Mouse (Mus musculus): ENCODE measurements at regions not wholly inside any gene's neighbourhood (a gene's known extent, or its start where the extent isn't known, plus 50 kb on each side); places are given as distances from the start of the nearest gene placed in this dataset.

DNA sequence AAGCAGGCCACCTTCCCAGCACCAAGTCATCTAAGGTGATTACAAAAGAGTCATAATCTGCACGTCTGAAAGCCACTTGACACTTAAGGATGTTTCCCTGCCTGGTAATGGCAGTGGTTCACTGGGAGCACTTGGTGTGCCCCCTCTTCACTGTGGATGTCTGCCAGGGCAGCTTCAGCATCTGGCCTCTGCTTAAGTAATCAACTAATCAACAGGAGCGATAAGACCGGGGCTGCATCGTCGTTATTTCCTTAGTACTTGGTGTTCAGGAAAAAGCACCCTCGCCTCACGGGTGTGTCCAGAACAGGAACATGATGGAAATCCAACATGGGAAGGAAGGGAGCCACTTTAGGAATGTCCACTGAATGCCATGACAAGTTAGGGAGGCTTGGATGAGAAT, 97.1 kb upstream of the Plcb4 start:
- Histone ChIP-seq H3K27ac (peak overlapping the region; percentile 82), H3K4me3 (no peak overlapping the region)
- intact Hi-C loops (cut with DNase I) = loop anchor here (2.0 to 10.0 kb wide), 3 partner anchors 97 to 363 kb away; partner anchors contain the start of gene Plcb4
- DNase-seq = peak; percentile 38
- TF ChIP-seq CTCF (IDR thresholded peaks at IDR 0.05) = no peak

DNA sequence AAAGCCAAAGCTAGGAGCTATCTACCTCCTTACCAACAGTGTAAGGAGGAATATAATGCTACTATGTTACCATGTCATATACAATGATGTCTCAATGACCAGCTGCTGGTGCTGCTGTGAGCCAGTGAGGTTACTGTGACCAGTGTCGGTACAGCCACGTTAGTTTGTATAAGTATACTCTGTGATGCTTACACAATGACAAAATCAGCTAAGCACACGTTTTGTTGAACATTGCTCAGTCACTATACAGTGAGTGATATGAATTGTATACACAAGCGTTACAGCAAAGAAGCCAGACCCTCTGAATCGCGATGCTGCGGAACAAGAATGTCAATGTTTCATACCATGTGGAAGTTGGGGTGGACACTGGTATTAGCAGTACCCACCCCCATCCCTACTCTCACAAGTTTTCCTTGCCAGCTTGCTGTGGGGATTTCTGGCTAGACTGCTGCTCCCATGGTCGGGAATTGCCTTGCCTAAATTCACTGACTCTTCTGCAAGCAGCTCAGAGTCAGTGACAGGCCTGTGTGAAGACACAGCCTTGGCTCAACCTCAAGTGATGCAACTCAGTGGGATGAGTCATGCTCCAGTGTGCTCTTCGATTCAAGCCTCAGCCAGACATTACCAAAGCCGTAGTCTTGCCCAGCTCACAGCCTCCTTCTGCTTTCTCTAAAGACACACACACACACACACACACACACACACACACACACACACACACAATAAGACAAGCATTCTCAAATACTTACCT, 96.5 kb upstream of the Plcb4 start:
- no peak for TF ChIP-seq CTCF (IDR thresholded peaks at IDR 0.05)
- peak overlapping the region; percentile 82 for H3K27ac ChIP-seq
- intact Hi-C loops (cut with DNase I) = loop anchor here (5.0 to 10.0 kb wide), 2 partner anchors 130 to 362 kb away; no protein-coding TSS in a partner anchor

DNA sequence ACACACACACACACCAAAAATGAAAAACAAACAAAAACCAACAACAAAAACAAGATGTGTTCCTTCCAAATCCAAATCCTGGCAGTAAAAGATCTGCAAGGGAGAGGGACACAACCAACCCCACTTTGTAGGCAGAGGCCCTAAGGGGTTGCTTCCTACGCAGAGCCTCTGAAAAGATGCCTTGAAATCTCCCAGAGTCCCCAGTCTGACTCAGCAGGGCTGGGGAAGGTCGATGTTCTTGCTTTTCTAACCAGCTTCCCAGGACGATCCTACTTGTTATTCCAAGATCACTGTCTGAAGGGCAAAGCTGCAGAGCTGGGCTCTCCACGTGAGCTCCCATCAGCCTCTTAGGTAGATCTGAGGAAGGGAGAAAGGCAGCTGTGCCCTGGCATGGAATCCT, 94.6 kb upstream of the Plcb4 start:
- no peak for DNase-seq
- intact Hi-C loops (cut with DNase I) = loop anchor here (5.0 to 10.0 kb wide), 2 partner anchors 128 to 361 kb away; no protein-coding TSS in a partner anchor
- H3K4me3 ChIP-seq = no peak overlapping the region
- H3K27ac ChIP-seq = peak overlapping the region; percentile 61
- no peak for TF ChIP-seq CTCF (IDR thresholded peaks at IDR 0.05)

More for the DNA sequence above, 96.5 kb upstream of the Plcb4 start:
- no peak overlapping the region for H3K4me3 ChIP-seq
- peak; percentile 85 for DNase-seq

DNA sequence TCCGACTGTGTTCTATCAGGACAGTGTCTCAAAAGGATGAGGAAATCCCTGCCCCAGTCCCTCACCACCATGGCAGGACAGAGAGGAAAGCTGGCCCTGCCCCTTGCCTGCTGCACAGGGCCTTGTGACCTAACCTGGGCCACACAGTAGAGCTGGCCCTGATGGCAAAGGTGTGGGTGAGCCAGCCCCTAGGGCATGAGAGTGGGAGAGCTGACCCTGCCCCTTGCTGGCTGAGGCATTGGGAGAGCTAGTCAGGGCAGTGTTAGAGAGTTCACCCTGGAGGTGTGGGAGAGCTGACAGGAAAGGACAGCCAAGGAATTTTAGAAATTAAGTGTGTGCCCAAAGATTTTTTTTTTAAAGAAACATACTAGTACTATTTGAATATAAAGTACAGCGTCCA, 90.5 kb upstream of the Plcb4 start:
- Histone ChIP-seq H3K4me3 (no peak overlapping the region), H3K27ac (peak overlapping the region; percentile 84)
- intact Hi-C loops (cut with DNase I) = loop anchor here (10.0 kb wide), 1 partner anchor 356 kb away; no protein-coding TSS in a partner anchor
- TF ChIP-seq CTCF (IDR thresholded peaks at IDR 0.05) = no peak
- no peak for DNase-seq

DNA sequence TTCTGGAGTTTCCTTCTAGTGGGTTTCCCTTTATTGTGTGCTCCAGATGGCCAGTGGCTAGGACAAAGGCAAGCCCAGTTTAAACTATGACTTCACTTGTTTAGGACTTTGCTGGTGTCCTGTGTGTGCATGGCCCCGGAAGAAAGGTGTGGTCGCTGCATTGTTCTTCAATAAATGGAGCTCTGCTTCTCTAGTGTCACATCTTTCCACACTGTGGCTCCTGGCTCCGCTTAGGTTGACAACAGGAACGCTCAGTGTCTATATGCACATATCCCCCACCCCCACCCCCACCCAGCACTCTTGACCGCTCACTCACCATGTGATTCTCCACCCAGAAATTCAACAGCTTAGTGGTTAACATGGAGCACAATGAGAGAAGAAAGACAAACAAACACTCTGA, 87.2 kb upstream of the Plcb4 start:
- Histone ChIP-seq H3K27ac (peak overlapping the region; percentile 77), H3K4me3 (no peak overlapping the region)
- TF ChIP-seq CTCF (IDR thresholded peaks at IDR 0.05) = no peak
- no peak for DNase-seq
- intact Hi-C loops (cut with DNase I) = no loop called here

DNA sequence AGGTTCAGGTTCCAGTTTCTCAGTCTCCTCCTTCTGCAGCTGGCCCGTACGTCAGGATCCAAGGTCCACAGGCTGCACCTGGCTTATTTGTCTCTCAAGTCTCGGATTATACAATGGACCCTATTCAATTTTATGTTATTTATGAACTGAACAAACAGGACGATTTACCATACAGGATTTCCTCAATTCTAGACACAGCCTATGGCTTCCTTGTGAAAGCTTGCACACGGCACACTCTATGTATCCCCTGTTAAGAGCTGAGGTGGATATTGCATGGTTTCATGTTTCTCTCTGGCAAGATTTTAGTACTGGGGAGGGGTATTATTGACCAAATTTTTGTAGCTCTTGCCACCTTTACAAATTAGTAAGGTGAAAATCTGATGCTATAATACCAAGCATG, 81.6 kb upstream of the Plcb4 start:
- intact Hi-C loops (cut with DNase I) = no loop called here
- no peak for DNase-seq
- Histone ChIP-seq H3K27ac (no peak overlapping the region), H3K4me3 (no peak overlapping the region)
- no peak for TF ChIP-seq CTCF (IDR thresholded peaks at IDR 0.05)

DNA sequence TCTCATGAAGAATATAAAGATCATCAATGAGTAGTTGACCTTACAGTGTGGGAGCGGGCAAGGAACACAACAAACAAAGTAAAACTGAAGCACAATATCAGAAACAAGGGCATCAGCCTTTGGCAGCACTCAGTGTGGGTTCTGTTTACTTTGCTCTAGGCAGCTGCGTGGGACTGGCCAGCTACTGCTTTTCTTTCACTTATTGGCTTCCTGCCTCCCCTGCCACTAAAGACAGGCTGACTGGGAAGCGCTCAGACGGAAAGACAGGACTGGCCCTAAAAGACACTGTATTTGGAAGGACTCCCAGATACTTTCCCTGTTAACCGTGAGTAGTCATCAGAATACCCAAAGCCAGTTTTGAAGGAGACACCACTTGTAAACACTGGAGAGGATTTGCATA, 80.7 kb upstream of the Plcb4 start:
- Histone ChIP-seq H3K27ac (peak overlapping the region; percentile 12; the same call in 1 of the 2 replicates), H3K4me3 (no peak overlapping the region)
- no peak for DNase-seq
- intact Hi-C loops (cut with DNase I) = no loop called here
- TF ChIP-seq CTCF (IDR thresholded peaks at IDR 0.05) = no peak

DNA sequence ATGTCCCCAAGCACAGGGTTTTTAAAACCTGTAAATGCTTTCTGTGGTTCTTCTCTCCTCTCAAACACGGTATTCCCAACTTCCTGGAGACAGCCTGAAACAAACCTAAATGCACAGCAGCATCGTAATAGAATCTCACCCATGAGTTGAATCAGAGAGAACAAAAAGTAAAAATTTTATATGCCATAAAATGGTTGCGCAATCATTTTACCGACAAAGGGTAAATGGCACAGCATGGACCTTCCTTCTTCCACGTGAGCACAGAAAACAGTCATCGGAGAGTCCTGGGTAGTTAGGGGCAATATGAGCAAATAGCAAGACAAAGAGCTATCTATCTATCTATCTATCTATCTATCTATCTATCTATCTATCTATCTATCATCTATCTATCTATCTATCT, 79.3 kb upstream of the Plcb4 start:
- Histone ChIP-seq H3K4me3 (no peak overlapping the region), H3K27ac (no peak overlapping the region)
- intact Hi-C loops (cut with DNase I) = no loop called here
- TF ChIP-seq CTCF (IDR thresholded peaks at IDR 0.05) = no peak
- DNase-seq = no peak

DNA sequence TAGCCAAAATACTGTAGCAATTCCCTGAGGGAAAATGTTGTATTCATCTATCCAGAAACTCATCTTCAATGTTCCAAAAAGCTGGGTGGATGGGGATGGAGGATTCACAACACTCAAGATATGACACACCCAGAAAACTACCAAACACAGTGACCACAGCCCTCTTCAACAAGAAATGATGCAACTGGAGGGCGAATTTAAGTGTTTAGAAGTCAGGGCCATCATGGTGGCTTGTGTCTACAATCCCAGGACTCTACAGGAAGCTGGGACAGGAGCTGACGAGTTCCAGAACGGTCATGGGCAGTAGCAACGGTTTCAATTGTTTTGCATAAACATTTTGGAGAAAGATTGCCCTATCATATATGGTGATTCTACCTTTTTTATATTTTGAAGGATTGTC, 78.8 kb upstream of the Plcb4 start:
- intact Hi-C loops (cut with DNase I) = no loop called here
- no peak for TF ChIP-seq CTCF (IDR thresholded peaks at IDR 0.05)
- DNase-seq = no peak
- Histone ChIP-seq H3K4me3 (no peak overlapping the region), H3K27ac (no peak overlapping the region)

DNA sequence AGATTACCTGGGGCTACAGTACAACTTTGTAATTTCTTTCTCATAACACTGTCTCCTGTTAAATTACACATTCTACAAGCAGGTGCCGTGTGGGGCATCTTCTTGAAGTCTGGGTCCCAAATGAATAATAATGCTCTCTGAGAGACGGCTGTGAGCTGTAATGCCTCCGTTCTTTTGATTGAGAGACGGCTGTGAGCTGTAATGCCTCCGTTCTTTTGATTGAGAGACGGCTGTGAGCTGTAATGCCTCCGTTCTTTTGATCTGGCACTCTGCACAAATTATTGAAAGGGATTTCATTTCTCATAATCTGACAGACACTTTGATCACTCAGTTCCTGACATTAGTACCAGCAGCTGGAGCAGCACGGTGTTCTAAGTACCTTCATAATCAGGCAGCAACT, 76.5 kb upstream of the Plcb4 start:
- intact Hi-C loops (cut with DNase I) = no loop called here
- no peak for TF ChIP-seq CTCF (IDR thresholded peaks at IDR 0.05)
- H3K27ac ChIP-seq = no peak overlapping the region
- DNase-seq = no peak
- no peak overlapping the region for H3K4me3 ChIP-seq

DNA sequence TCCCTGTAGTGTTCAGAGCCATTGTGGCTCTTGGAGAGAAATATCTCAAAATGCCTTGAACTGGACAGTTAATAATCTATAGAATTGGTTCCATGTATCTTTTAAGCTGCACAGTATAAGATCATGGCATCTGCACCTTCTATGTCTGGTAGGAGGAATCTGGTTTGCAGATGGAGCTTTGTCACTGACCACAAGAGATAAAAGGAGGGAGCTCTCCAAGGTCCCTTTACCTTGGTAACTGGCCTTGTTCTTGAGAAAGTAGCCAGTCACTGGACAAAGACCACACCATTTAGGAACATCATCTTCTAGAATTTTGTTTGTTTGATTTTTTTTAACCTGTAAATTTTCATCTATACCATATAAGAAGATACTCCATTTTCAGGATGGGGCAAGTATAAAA, 52.5 kb upstream of the Plcb4 start:
- intact Hi-C loops (cut with DNase I) = no loop called here
- H3K27ac ChIP-seq = no peak overlapping the region
- no peak overlapping the region for H3K4me3 ChIP-seq
- TF ChIP-seq CTCF (IDR thresholded peaks at IDR 0.05) = no peak
- no peak for DNase-seq

Data from gastrocnemius, adult 2 months (tissue).